Mouse (Mus musculus) limb, embryonic 10.5 days (tissue): ENCODE data around the gene Gm10964. TPM values are rescaled to one million over a fixed set of nuclear protein-coding genes. Genes with fewer than 3 reads are reported as not detected.

Experiments used
- DNase-seq: peaks from one replicate; pipeline ENCODE4 v3.0.0-alpha.2; 2017; ENCODE audit warnings: low spot score
- H3K27ac ChIP-seq: fragments of 300-500 bp; sonication (generic); 2 replicates; pipeline ENCODE4 v1.5.1; 2016; ENCODE audit warnings: mild to moderate bottlenecking
- H3K27me3 ChIP-seq: fragments of 300-500 bp; sonication (generic); 2 replicates; pipeline ENCODE4 v1.6.1; 2016; ENCODE audit warnings: low read depth, mild to moderate bottlenecking; ENCODE audit not compliant: poor library complexity, severe bottlenecking
- H3K36me3 ChIP-seq: fragments of 300-500 bp; sonication (generic); 2 replicates; pipeline ENCODE4 v1.6.1; 2016; ENCODE audit warnings: mild to moderate bottlenecking, moderate library complexity
- H3K4me1 ChIP-seq: fragments of 300-500 bp; sonication (generic); 2 replicates; pipeline ENCODE4 v1.6.1; 2016
- H3K4me3 ChIP-seq: fragments of 300-500 bp; sonication (generic); 2 replicates; pipeline ENCODE4 v1.5.1; 2016; ENCODE audit warnings: mild to moderate bottlenecking, moderate library complexity
- H3K9me3 ChIP-seq: fragments of 300-500 bp; sonication (generic); replicated peaks from 2 replicates; pipeline ENCODE4 v1.6.1; 2016; ENCODE audit warnings: mild to moderate bottlenecking
- WGBS: fragments of 180-500 bp; shearing (Covaris S2); methylation state at CpG from one replicate; pipeline ENCODE4 v1.1.7; 2016; 5-methylcytosine and 5-hydroxymethylcytosine counted together
- polyA plus RNA-seq: library from polyadenylated mRNA; unstranded; fragments of >200 nt; fragmentation: Nextera tagmentation; extraction: Ambion mirVana; gene quantifications from 2 replicates; pipeline ENCODE4 v1.2.1, GENCODE M21; 2016

Gm10964 gene
- polyA plus RNA-seq, 1 experiment from 2014 or later = not detected

DNA sequence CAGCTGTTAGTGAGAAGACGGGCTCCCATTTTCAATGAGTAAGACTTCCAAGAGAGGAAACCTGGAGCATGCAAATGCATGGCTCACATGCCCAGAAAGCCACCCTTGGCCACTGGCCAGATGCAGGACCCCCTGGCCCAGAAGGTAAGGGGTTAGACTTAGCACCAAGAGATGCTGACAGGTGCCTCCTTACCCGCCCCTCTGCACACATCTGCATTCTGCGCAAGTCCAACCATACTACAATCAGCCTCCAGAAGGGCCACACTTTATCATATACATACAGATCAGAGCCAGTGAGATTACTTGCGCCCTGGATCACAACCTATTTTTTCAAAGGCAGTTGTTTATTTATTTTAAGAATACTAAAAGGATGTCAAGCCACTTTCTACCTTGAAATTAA is 20.4 kb upstream of the Gm10964 start:
- Histone ChIP-seq H3K36me3 (no peaks in the 10 kb centered on the region), H3K27ac (no peak overlapping the region), H3K9me3 (no peaks in the 10 kb centered on the region), H3K27me3 (no peaks in the 10 kb centered on the region), H3K4me1 (peaks cover 22% of the 10 kb centered on the region), H3K4me3 (no peak overlapping the region)
- WGBS = 86% methylated on average over 4 of the region's 4 CpGs
- DNase-seq = no peak

- WGBS = 68% methylated on average over 3 of the region's 3 CpGs
- DNase-seq = no peak
Measured at GRCm38 (mm10) chr3:103724137-103724536, 15.0 kb upstream of the Gm10964 start.

GRCm38 (mm10) chr3:103726642-103727041 is 12.5 kb upstream of the Gm10964 start:
- Histone ChIP-seq H3K4me1 (peaks cover 27% of the 10 kb centered on the region), H3K36me3 (no peaks in the 10 kb centered on the region), H3K27me3 (no peaks in the 10 kb centered on the region), H3K27ac (peak overlapping the region; percentile 16; the same call in 1 of the 2 replicates), H3K4me3 (no peak overlapping the region), H3K9me3 (no peaks in the 10 kb centered on the region)
- DNase-seq = no peak
- WGBS = 49% methylated on average over 3 of the region's 3 CpGs

More at GRCm38 (mm10) chr3:103724137-103724536, 15.0 kb upstream of the Gm10964 start:
- Histone ChIP-seq H3K4me3 (no peak overlapping the region), H3K4me1 (peaks cover 31% of the 10 kb centered on the region), H3K36me3 (no peaks in the 10 kb centered on the region), H3K27me3 (no peaks in the 10 kb centered on the region), H3K27ac (no peak overlapping the region), H3K9me3 (no peaks in the 10 kb centered on the region)

GRCm38 (mm10) chr3:103727813-103728326 is 11.3 kb upstream of the Gm10964 start:
- peaks cover 4% of the 10 kb centered on the region; the same call in 1 of the 2 replicates for H3K36me3 ChIP-seq
- DNase-seq = no peak
- H3K4me3 ChIP-seq = no peak overlapping the region
- peaks cover 31% of the 10 kb centered on the region for H3K4me1 ChIP-seq
- 41% methylated on average over 2 of the region's 2 CpGs for WGBS
- no peaks in the 10 kb centered on the region for H3K9me3 ChIP-seq
- H3K27me3 ChIP-seq = no peaks in the 10 kb centered on the region
- no peak overlapping the region for H3K27ac ChIP-seq

GRCm38 (mm10) chr3:103729850-103730249 is 9.3 kb upstream of the Gm10964 start:
- H3K4me3 ChIP-seq = no peak overlapping the region
- no peaks in the 10 kb centered on the region for H3K9me3 ChIP-seq
- no peaks in the 10 kb centered on the region for H3K27me3 ChIP-seq
- 91% methylated on average over 9 of the region's 9 CpGs for WGBS
- H3K27ac ChIP-seq = no peak overlapping the region
- no peak for DNase-seq
- peaks cover 51% of the 10 kb centered on the region for H3K4me1 ChIP-seq
- peaks cover 4% of the 10 kb centered on the region; the same call in 1 of the 2 replicates for H3K36me3 ChIP-seq

DNA sequence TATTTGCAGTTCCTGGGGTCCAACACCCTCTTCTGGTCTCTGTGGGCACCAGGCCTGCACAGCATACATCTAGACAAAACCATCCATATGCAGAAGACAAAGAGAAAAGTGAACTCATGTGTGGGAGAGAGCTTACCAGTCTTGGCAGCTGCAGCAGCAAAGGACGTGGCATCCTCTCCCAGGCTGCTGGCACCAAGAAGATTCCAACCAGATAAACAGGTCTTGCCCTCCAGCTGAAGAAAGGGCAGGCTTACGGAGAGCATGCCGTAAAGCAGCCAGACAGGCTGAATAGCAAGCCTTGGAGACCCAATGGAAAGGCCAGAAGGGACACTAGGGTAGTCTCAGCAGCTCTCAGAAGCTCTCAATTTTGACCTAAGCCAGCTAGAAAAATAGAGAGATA is 7.0 kb upstream of the Gm10964 start:
- DNase-seq = no peak
- H3K27me3 ChIP-seq = no peaks in the 10 kb centered on the region
- no peaks in the 10 kb centered on the region for H3K9me3 ChIP-seq
- no peak overlapping the region for H3K4me3 ChIP-seq
- WGBS = 87% methylated on average over 3 of the region's 3 CpGs
- H3K27ac ChIP-seq = no peak overlapping the region
- H3K4me1 ChIP-seq = peaks cover 61% of the 10 kb centered on the region
- H3K36me3 ChIP-seq = peaks cover 10% of the 10 kb centered on the region

DNA sequence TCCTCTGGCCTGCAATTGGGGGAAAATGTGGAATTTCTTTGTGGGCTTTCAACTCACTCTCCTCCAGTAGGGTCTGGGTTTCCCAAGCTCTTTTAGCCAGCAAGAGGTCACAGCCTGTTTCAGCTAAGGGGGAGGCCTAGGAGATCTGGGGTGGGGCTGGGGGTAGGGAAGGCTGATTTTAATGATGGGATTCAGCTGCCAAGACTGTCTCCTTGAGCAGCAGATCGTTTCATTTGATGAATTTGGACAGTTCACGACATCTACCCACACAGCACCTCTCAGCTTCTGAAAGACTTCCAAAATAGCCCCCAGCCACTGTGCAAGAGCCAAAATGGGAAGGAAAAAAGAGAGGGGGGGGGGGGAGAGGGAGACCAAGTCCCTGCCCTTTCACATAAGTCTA is 6.0 kb upstream of the Gm10964 start:
- Histone ChIP-seq H3K27ac (peak overlapping the region; percentile 93), H3K4me1 (peaks cover 61% of the 10 kb centered on the region)
- WGBS = 19% methylated on average over 2 of the region's 2 CpGs

DNA sequence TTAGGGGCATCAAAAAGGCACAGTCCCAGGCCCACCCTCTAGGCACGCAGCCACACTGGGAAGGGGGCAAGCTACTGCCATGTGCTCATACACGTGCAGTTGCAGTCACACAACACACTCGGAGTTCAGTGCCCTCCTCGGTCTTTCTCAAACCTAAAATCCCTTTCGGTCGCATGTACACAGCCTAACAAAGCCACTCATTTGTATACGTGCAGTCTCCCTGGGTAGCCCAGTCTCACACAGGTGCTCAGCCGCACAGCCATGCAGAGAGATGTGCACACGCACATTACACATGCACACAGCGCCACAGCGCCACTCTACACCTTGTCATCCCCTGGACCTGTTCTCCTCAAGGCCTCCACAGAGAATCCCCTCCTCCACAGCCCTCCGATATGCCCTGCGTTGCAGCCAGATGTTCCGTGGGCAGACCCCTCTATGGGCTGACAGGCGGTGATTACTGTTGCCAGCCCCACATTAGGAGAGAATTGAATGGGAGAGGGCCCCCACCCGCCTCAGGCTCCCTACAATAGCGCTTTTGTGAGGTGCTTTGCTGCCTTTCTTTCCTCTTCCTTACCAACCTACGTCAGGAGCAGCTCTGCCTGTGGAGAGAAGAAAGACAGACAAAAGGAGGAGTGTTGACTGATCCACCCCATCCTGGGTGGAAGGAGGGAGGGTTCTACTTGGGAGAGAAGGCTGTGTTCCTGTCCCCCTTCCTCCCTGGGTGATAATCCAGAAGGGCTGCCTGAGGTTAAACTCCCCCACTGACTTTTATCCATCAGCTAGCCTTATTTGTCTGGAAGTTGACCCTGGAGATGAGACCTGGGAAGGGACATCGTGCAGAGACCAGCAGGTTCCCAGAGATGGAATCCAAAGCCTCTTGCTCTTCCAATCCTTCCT is 5.1 kb upstream of the Gm10964 start:
- peaks cover 10% of the 10 kb centered on the region for H3K36me3 ChIP-seq
- WGBS = 47% methylated on average over 19 of the region's 19 CpGs
- no peaks in the 10 kb centered on the region for H3K9me3 ChIP-seq
- DNase-seq = peak; percentile 59
- H3K4me1 ChIP-seq = peaks cover 65% of the 10 kb centered on the region
- no peaks in the 10 kb centered on the region for H3K27me3 ChIP-seq
- H3K4me3 ChIP-seq = peak overlapping the region; percentile 50
- H3K27ac ChIP-seq = peak overlapping the region; percentile 93

More for the DNA sequence above, 6.0 kb upstream of the Gm10964 start:
- no peaks in the 10 kb centered on the region for H3K9me3 ChIP-seq
- H3K36me3 ChIP-seq = peaks cover 10% of the 10 kb centered on the region
- H3K27me3 ChIP-seq = no peaks in the 10 kb centered on the region
- H3K4me3 ChIP-seq = no peak overlapping the region
- no peak for DNase-seq

DNA sequence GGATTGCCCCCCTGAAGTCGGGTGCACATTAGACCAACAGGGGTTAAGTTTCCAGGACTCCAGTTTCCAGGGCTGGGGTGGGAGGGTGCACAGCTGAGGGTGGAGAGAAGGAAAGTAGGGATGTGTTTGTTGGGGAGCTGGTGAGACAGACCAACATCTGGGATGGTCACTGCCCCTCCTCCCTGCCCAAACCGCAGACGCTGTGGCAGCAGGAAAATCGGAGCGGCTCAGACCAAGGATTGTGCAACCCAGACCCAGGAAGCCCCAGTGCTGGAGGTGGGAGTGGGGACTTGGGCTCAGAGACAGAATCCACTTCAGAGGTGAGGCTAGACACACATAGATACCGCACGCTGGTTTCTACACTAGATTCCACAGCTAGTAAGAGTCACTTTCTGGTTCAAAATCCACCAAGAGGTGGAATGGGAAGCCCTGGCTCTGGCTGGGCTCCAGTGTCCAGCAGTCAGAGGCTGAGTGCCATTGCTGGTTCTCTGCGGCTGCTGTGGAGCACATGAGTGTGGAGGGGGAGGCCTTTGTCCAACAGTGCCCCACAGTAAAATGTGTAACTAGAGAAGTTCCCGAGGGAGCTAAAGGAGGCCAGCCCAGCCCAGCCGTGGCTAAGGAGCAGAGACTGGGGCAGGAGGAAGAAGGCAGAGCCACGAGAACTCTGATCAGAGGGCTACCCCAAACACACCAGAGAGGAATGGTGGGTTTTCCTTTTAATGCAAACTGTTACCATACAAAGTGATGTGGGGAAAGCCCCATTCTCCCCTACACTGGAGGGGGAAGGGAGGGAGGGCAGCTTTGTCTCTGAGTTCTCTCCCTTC is 4.3 kb upstream of the Gm10964 start:
- Histone ChIP-seq H3K4me3 (peak overlapping the region; percentile 50), H3K9me3 (no peaks in the 10 kb centered on the region), H3K27me3 (no peaks in the 10 kb centered on the region), H3K4me1 (peaks cover 68% of the 10 kb centered on the region), H3K36me3 (peaks cover 10% of the 10 kb centered on the region), H3K27ac (peak overlapping the region; percentile 93)
- 19% methylated on average over 11 of the region's 11 CpGs for WGBS
- DNase-seq = peak; percentile 70

- no peaks in the 10 kb centered on the region for H3K9me3 ChIP-seq
- peaks cover 74% of the 10 kb centered on the region for H3K4me1 ChIP-seq
- 77% methylated on average over 28 of the region's 28 CpGs for WGBS
- peak overlapping the region; percentile 50 for H3K4me3 ChIP-seq
- H3K27me3 ChIP-seq = no peaks in the 10 kb centered on the region
- H3K36me3 ChIP-seq = peaks cover 10% of the 10 kb centered on the region
- DNase-seq = no peak
- peak overlapping the region; percentile 93 for H3K27ac ChIP-seq
Measured at GRCm38 (mm10) chr3:103735776-103736600, 3.2 kb upstream of the Gm10964 start.

DNA sequence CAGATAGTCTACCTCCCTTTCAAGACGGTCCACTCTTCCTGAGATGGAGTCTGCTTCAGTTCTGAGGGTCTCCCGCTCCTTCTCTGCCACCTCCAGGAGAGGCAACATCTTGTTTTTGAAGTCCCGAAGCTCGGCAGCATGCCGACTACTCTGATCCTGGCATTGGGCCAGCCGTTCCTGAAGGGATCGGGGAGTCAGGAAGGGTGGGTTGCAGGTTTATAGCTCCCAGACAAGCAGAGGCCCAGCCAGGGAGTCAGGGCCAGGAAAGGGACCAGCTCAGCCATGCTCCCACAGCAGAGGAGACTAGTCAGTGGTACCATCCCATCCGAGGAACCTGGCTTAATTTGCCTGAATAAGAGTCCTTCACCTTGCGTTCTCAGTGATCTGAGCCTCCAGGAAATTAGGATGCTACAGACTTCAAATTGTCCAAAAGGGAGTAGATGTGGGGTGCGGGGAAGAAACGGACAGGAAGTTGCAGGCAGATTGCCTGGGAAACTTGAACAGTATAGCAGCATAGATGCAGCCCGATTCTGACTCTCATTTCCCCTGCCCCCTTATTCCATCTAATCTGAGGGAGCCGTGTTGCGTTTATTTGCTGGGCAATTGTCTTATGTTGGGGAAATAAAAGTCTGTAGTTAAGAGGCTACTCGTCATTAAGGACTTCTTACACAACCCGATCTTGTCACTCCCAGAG is 2.0 kb upstream of the Gm10964 start:
- peaks cover 74% of the 10 kb centered on the region for H3K4me1 ChIP-seq
- DNase-seq = no peak
- 54% methylated on average over 16 of the region's 16 CpGs for WGBS
- H3K36me3 ChIP-seq = peaks cover 13% of the 10 kb centered on the region
- peak overlapping the region; percentile 93 for H3K27ac ChIP-seq
- peak overlapping the region; percentile 50 for H3K4me3 ChIP-seq
- no peaks in the 10 kb centered on the region for H3K9me3 ChIP-seq
- no peaks in the 10 kb centered on the region for H3K27me3 ChIP-seq
